Mouse (Mus musculus): Measurements from ENCODE around the gene Atp6v1g2.

The Atp6v1g2 gene

GRCm38 (mm10) chr17:35233114-35233980, at the start of gene Atp6v1g2:
Gene Atp6v1g2 (plus strand): TSS chr17:35233660.
- DNase-seq (ENCODE audit: low read depth, low spot score), result no peak

- DNase-seq (ENCODE audit: low read depth, low spot score), result peak; percentile 62
Measured at GRCm38 (mm10) chr17:35185639-35186611, 47.5 kb upstream of the Atp6v1g2 start.

GRCm38 (mm10) chr17:35186681-35187080, 46.8 kb upstream of the Atp6v1g2 start:
- DNase-seq (ENCODE audit: low read depth, low spot score), result peak; percentile 67

GRCm38 (mm10) chr17:35187345-35187744, 46.1 kb upstream of the Atp6v1g2 start:
- no peak for DNase-seq (ENCODE audit: low read depth, low spot score)

- no peak for DNase-seq (ENCODE audit: low read depth, low spot score)
Measured at GRCm38 (mm10) chr17:35187959-35188610, 45.4 kb upstream of the Atp6v1g2 start, which contains the start of gene Lst1. Gene Lst1 (minus strand): TSS chr17:35188439.

- DNase-seq (ENCODE audit: low read depth, low spot score), result no peak
Measured at GRCm38 (mm10) chr17:35189186-35189585, 44.3 kb upstream of the Atp6v1g2 start.

- DNase-seq (ENCODE audit: low read depth, low spot score), result no peak
Measured at GRCm38 (mm10) chr17:35190096-35190495, 43.4 kb upstream of the Atp6v1g2 start.

- DNase-seq (ENCODE audit: low read depth, low spot score), result no peak
Measured at GRCm38 (mm10) chr17:35191723-35192122, 41.7 kb upstream of the Atp6v1g2 start.

GRCm38 (mm10) chr17:35192924-35193323, 40.5 kb upstream of the Atp6v1g2 start:
- no peak for DNase-seq (ENCODE audit: low read depth, low spot score)

GRCm38 (mm10) chr17:35193881-35194843, 39.3 kb upstream of the Atp6v1g2 start, which contains the start of gene Ltb:
Gene Ltb (plus strand): TSS chr17:35194439.
- DNase-seq (ENCODE audit: low read depth, low spot score), result no peak

GRCm38 (mm10) chr17:35194844-35195630, 38.4 kb upstream of the Atp6v1g2 start:
- no peak for DNase-seq (ENCODE audit: low read depth, low spot score)

GRCm38 (mm10) chr17:35195631-35196320, 37.7 kb upstream of the Atp6v1g2 start:
- no peak for DNase-seq (ENCODE audit: low read depth, low spot score)

GRCm38 (mm10) chr17:35196321-35196641, 37.2 kb upstream of the Atp6v1g2 start:
- DNase-seq (ENCODE audit: low read depth, low spot score), result no peak

GRCm38 (mm10) chr17:35197126-35197525, 36.3 kb upstream of the Atp6v1g2 start:
- DNase-seq (ENCODE audit: low read depth, low spot score), result no peak

- DNase-seq (ENCODE audit: low read depth, low spot score), result no peak
Measured at GRCm38 (mm10) chr17:35198029-35198428, 35.4 kb upstream of the Atp6v1g2 start.

GRCm38 (mm10) chr17:35198946-35199345, 34.5 kb upstream of the Atp6v1g2 start:
- no peak for DNase-seq (ENCODE audit: low read depth, low spot score)

- DNase-seq (ENCODE audit: low read depth, low spot score), result no peak
Measured at GRCm38 (mm10) chr17:35200398-35200797, 33.1 kb upstream of the Atp6v1g2 start.

GRCm38 (mm10) chr17:35201128-35201527, 32.3 kb upstream of the Atp6v1g2 start:
- DNase-seq (ENCODE audit: low read depth, low spot score), result no peak

GRCm38 (mm10) chr17:35201787-35202186, 31.7 kb upstream of the Atp6v1g2 start, which contains the start of gene Tnf:
Gene Tnf (minus strand): TSS chr17:35202007.
- DNase-seq (ENCODE audit: low read depth, low spot score), result no peak

All from WW6 (cell line).